Mouse (Mus musculus) brain, adult 2 months (tissue): ENCODE results near the gene Ppp2r3a.

ENCODE experiments used
- DNase-seq: peaks from one replicate; pipeline ENCODE4 v3.0.0; 2011; ENCODE audit warnings: low read depth, low spot score

Gene Ppp2r3a

GRCm38 (mm10) chr9:101160092-101160491, 91.5 kb downstream of the Ppp2r3a start:
- peak; percentile 97 for DNase-seq

GRCm38 (mm10) chr9:101159431-101159830, 92.2 kb downstream of the Ppp2r3a start:
- peak; percentile 88 for DNase-seq

DNA sequence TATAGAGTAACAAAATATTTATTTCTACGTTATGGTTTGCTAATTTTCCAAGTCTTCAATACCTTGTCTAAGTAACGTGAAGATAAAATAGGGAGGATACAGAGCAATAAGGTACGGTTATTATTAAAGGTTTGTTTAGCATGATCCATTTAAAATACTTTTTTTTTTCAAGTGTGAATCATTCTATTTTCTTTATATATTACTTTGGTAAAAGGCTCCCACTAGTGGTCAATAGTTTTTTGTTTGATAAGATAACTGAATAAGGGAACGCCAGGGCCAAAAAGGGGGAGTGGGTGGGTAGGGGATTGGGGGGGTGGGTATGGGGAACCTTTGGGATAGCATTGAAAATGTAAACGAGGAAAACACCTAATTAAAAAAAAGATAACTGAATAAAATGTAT, 98.7 kb downstream of the Ppp2r3a start:
- no peak for DNase-seq

- no peak for DNase-seq
Measured at GRCm38 (mm10) chr9:101143635-101144034, 108.0 kb downstream of the Ppp2r3a start.

GRCm38 (mm10) chr9:101114182-101114884, 137.3 kb downstream of the Ppp2r3a start:
- DNase-seq = no peak

GRCm38 (mm10) chr9:101113317-101113716, 138.3 kb downstream of the Ppp2r3a start:
- DNase-seq = no peak

- peak; percentile 27 for DNase-seq
Measured at GRCm38 (mm10) chr9:101110013-101110412, 141.6 kb downstream of the Ppp2r3a start.

- DNase-seq = peak; percentile 50
Measured at GRCm38 (mm10) chr9:101107386-101107785, 144.2 kb downstream of the Ppp2r3a start.

- DNase-seq = no peak
Measured at GRCm38 (mm10) chr9:101105735-101106134, 145.9 kb downstream of the Ppp2r3a start.

DNA sequence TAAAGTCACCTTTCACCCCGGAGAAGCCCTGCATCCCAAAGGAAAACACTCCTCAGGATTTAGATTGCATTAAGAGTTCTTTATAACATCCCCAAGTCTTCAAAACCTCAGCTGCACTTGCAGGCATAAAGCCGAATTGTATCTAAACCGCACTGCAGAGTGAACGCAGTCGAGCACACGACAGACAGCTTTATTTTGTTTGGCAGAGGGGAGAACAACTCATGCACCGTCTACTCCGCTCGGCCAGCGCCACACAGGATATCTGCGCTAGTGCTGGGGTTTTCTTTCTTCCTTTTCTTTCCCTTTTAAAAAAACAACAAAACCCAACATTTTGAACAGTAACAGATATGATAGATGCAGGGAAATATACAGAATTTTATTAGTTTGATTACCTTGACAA, 146.7 kb downstream of the Ppp2r3a start:
- no peak for DNase-seq

- DNase-seq = no peak
Measured at GRCm38 (mm10) chr9:101102288-101102687, 149.3 kb downstream of the Ppp2r3a start.

DNA sequence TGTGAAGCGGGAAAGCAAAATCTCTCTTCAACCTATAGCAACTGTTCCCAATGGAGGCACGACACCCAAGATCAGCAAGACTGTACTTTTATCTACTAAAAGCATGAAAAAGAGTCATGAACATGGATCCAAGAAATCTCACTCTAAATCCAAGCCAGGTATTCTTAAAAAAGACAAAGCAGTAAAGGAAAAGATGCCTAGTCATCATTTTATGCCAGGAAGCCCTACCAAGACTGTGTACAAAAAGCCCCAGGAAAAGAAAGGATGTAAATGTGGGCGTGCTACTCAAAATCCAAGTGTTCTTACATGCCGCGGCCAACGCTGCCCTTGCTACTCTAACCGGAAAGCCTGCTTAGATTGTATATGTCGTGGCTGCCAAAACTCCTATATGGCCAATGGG, 150.0 kb downstream of the Ppp2r3a start:
- no peak for DNase-seq

- DNase-seq = no peak
Measured at GRCm38 (mm10) chr9:101100163-101100562, 151.4 kb downstream of the Ppp2r3a start.

GRCm38 (mm10) chr9:101099445-101099844, 152.2 kb downstream of the Ppp2r3a start:
- DNase-seq = no peak

GRCm38 (mm10) chr9:101097542-101097941, 154.1 kb downstream of the Ppp2r3a start:
- no peak for DNase-seq

GRCm38 (mm10) chr9:101096461-101096860, 155.1 kb downstream of the Ppp2r3a start:
- DNase-seq = no peak

DNA sequence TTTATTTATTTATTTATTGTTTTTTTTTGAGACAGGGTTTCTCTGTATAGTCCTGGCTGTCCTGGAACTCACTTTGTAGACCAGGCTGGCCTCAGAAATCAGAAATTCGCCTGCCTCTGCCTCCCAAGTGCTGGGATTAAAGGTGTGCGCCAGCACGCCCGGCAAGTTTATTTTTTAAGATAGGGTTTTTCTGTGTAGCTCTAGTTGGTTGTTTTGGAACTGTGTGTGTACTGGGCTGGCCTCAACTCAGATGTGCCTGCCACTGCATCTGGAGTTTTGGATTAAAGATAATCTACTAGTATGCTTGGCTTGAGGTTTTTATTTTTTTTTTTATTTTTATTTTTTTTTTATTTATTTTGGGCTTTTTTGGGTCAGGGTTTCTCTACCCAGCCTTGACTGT, 156.2 kb downstream of the Ppp2r3a start:
- DNase-seq = no peak

DNA sequence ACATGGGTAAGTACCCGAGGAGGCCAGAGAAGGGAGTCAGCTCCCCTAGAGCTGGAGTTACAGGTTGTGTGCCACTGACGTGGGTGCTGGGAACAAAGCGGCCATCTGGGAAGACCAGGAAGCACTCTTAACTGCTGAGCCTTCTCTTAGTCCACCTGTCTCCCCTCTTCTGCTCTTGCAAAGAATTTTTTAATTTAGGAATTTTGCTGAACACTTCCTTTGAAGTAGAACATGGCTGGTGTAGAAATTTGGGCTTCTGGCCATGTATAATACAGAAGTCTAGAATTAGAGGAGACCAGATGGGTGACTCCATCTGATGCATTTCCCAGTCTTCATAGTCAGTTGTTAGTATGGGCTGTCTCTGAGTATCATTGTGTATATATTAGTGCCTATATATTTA, 167.9 kb downstream of the Ppp2r3a start:
- peak; percentile 76 for DNase-seq

- DNase-seq = no peak
Measured at GRCm38 (mm10) chr9:101080046-101080685, 171.4 kb downstream of the Ppp2r3a start.

GRCm38 (mm10) chr9:101078579-101078978, 173.0 kb downstream of the Ppp2r3a start:
- no peak for DNase-seq

GRCm38 (mm10) chr9:101077486-101077885, 174.1 kb downstream of the Ppp2r3a start:
- no peak for DNase-seq

DNA sequence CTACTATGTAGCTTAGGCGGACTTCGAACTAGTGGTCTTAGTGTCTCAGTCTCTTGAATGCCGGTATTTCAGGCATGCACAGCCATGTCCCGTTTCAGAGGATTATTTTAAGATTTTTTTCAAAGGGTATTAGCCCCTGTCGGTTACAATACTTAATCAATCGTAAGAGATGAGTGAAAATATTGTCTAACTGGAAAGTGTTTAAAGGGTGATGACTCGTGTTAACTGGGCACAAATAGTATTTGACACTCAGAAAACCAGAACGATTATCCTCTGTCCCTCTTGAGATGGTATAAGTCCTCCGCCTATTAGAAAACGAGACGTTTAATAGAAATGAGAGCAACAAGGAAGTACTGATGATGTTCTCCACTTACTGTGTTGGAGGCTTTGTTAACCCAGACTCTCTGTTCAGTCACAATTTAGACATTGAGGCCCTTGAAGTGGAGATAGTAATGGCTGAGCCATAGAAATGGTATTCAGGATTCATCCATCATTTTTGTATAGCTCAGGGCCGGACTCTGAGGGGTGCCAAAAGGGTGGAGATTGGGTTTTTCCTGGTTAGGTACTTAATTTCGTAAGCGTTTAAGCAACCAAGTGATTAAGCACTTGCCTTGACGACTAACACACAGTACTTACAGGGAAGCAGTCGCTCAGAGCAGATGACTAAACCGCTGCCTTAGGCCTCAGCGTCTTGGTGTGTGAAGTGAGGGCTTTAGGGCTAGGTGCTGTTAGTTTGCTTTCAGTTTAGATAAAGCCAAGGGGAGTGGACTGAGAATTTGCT, 175.3 kb downstream of the Ppp2r3a start:
- peak; percentile 65 for DNase-seq

- DNase-seq = no peak
Measured at GRCm38 (mm10) chr9:101075694-101076093, 175.9 kb downstream of the Ppp2r3a start.
